Mouse (Mus musculus) gastrocnemius, postnatal 10 days (tissue): ENCODE results near the gene Scg3. TPM values are rescaled to one million over a fixed set of nuclear protein-coding genes. Genes with fewer than 3 reads are reported as not detected.
"Not testable (repeated sequence)": the region's sequence is repeated elsewhere in the genome, so short reads cannot be mapped to it uniquely, and the experiment has no call there.

ENCODE experiments used
- DNase-seq: peaks from one replicate; pipeline ENCODE4 v3.0.0; 2021; ENCODE audit warnings: mixed read lengths
- long read RNA-seq, 2 experiments: library from polyadenylated mRNA; stranded (forward); transcript quantifications; one replicate each; pipeline ENCODE4 v2.0.0; 2021
- total RNA-seq, 2 experiments: library from RNA; stranded (reverse); gene quantifications; 2 replicates each; pipeline ENCODE4 v1.2.3; 2021

Gene Scg3
- 1 to 10 TPM; 2.6 to 2.7 TPM for total RNA-seq
- long read RNA-seq, experiment 1, partial matches to known transcripts, result 0 of 5 reads
- long read RNA-seq, experiment 1, other reads (novel, unspliced or antisense), result 1 of 5 reads
- long read RNA-seq, experiment 2, partial matches to known transcripts, result 0 of 1 reads
- long read RNA-seq, experiment 2, other reads (novel, unspliced or antisense), result 0 of 1 reads

DNA sequence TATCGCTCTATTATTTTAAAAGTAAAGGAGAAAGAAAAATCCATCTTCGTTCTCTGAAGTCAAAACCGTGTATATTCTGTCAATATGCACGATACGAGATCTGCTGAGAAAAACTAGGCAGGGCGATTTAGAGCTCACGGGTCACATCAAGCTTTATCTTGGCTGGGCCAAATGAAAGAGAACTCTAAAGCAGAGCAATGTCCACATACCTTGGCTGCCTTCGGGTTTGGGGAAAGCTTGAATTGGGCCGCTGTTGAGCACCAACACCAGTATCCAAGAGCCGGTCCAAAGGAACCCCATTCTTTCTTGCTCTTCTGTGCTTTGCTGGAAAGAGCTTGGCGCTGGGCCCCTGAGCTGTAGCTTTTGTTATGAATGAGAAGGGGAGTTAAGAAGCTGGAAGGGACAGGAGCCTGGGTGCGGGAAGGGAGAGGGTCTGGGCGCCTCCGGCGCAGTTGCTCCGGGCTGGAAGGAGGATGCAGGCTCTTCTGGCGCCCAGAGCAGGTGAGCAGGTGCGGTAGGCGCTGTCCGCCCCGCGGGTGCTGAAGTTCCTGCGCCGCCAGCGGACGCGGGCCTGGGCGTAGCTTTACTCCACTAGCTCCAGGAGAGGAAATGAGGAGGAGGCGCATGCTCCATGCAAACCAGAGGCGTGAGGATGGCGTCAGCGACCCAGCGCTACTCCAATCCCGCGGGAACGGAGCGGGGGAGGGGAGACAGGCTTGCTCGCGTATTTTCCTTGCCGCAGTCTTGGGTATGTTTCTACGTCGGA is at the start of gene Scg3:
Scg3 (minus strand) TSS at position 631 of the 766 bp plus-strand sequence.
- DNase-seq, result peak; percentile 75

DNA sequence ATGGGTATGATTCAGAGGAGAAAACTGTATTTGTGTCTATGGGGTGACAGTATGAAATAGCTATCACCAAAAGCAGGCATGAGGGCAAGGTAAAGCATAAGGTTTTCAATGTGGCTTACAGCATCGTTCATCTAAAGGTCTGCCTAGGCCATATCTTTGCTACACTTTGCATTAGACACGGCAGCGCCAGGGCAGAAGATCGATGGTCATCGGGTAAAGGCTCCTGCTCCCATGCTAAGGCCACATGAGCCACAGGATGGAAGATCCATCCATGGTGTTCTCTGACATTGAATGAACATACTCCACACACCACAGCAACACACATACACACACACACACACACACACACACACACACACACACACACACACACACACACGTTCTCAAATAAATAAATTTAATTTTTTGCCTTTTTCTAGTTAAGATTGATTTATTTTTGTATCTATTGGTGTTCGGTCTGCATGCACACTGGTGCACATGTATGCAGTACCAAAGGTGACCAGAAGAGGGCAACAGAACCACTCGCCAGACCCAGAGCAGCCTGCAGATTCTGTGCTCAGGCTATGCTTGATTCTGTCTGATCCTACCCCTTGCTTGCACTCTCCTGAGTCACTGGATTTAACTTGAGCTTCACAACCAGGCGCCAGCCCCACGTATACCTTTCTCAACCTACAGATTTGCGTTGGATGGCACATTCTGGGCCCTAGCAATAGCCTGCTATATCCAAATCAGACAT is 36.3 kb upstream of the Scg3 start:
- DNase-seq, result peak; percentile 64

DNA sequence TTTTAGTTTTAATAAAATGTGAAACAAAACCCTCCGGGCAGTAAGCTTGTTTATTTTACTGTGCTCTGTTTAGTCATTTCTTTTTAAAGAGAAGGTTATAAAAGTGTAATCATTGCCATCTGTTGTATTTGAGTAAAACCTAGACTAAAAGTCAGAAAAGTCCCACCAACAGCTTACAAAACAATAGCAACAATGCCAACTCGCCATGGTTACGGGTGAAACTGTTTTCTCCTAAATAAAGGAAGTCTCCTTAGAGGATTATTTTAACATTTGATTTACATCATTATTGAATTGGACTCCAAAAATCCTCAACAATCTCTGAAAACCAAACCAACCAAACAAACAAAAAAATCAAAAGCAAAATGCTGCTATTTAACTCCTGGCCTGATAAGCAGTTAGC is 35.6 kb upstream of the Scg3 start:
- peak; percentile 12 for DNase-seq

DNA sequence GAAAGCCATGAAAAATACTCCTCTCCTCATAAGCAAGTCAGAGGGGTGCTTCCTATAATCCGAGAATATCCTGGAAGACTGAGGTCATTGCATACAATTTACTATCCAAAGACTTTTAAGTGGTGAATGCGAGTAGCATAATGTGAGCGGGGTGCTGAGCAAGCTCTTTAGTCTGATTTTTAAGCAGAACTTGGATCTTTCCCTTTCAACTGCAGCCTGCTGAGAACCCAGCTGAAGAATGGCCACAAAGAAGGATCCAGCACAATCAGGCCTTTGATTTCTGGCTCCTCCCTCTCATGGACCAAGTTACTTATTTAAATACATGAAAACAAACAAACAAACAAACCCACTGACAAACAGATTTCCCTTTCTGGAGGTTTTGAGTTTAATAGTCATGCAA is 916 bp upstream of the Scg3 start:
- no peak for DNase-seq

DNA sequence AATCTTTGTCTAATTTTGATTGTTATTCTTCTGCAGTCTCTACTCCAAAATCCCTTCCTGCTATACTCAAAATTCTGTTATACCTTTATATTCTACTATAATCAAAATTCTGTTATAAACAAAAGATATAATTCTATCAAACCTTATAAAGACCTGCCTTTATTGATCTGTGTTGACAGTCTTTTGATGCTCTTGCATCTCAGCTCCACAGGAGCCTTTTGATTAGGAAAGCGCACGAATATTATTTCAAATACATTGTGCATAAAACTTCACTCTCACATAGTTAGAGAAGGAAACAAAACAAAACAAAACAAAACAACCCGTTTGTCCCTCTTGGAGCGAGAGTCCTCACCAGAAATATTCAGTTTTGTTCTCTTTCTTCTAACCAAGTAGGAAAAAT is 436 bp upstream of the Scg3 start:
- DNase-seq, result no peak

DNA sequence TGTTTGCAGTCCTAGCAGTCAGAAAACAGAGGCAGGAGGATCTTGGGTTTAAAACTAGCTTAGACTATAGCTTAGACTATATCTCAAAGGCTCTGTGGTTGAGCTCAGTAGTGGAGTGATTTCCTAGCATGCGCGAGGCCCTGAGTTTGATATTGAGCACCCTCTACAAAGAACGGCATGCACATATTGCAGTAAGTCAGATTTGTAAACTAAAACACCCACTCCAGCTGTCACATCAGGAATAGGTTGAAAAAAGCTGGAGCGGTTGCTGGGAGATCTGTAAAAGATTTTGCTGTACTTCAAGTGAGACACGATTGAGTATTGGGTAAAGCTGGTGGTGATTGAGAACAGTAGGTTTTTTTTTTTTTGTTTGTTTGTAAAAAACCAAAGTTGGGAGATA is 3.2 kb downstream of the Scg3 start:
- no peak for DNase-seq

DNA sequence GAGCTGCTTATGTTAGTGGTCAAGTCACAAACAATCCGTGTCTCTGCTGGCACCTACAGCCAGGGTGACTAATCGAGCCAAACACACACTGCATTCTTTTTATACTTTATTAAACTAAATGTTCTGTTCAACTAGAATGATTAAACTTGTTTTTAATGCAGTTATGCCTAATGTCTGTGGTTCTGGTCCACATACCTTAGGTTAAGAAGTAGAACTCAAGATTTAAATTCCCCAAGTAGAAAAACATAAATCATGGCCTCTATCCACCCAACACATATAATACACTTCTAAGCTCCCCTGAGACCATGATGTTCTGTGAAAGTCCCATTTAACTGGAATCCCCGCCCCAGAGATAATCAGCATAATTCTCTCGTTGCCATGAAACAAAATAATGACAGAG is 4.2 kb downstream of the Scg3 start:
- DNase-seq, result no peak

DNA sequence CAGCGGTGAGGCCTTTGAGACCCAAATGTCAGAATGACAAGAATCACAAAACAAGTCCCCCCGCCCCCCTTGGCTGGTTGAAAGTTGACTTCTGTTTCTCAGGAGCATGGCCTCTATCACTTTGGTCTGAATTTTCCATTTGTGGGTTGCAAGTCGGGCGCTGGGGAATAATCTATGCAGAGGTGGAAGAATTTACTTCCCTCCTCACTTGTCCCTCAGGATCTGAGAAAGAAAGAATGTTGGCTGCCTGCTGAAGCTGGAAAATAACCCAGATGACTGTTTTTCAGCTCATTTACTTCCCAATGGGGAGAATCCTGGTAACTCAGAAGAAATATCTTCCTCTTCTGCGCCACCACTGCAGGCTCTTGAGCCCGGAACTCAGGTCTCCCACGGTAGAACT is 5.5 kb downstream of the Scg3 start:
- no peak for DNase-seq

DNA sequence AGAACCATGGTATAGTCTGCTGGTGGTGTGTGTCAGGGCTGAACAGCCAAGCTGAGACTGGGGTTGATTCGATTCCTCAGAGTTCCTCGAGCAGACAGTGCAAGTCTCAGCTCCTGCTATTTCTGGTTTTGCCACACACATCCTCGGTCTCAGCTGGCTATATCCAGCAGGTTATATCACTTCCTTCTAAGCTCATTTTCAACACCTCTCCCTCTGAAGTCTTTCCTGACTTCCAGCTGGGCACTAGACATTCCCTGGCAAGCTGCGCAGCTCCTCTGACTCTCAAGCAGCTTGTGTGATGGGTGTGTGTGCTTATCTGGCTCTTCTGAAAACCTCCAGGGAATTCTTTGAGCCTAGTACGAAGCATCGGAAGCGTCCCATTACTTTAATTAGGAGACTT is 7.6 kb downstream of the Scg3 start:
- DNase-seq, result no peak

DNA sequence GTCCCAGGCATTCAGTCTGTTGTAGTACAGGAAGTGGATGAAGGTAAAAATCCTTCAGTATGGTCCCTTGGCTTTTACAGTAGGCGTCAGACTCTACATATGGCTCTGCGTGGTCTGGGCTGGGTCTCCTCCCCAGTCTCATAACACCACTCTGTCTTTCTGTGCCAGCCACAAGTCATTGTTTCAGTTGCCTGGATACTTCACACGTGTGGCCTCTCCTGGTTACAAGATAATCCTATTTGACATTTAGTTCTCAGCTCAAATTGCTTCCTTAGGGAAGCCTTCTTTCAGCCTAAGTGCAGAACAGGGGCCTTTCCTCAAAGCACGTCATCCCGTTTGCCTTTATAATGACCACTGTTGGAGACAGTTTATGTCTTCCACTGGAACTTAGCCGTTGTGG is 11.1 kb downstream of the Scg3 start:
- DNase-seq, result no peak

DNA sequence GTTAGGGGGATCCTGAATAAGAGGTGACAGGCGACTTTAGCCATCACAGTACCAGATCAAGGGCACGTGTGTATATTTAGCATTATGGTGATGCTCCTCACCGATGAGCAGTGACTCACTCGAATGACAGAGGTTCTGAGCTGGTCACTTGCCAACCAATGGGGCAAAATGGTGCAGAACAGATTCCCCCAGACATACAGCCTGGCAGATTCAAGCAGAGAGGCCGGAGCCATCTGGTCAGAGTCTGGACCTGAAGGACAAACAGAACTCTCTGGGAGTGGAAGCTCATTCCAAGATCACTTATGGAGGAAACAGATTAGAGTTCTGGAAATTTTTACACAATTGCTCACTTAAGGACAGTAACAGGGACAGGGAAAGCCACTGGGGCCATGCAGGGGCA is 17.2 kb downstream of the Scg3 start:
- no peak for DNase-seq

DNA sequence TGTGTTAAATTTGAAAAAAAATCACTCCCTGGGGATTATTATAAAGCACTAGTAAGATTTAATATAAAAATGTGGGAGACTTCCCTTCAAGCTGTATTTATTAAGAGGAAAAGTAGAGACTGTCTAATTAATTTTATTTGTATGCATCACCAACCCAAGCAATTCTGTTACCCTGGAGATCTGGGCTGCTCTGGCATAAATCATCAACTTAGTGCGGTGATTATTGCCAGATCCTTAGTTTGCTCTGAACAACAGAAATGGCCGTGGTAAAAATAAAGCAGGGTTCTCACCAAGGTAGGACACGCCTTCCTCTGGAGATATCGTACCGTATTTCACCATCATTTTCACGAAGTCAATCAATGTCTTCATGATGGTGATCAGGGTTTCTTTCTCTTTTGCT is 18.5 kb downstream of the Scg3 start:
- DNase-seq, result no peak

DNA sequence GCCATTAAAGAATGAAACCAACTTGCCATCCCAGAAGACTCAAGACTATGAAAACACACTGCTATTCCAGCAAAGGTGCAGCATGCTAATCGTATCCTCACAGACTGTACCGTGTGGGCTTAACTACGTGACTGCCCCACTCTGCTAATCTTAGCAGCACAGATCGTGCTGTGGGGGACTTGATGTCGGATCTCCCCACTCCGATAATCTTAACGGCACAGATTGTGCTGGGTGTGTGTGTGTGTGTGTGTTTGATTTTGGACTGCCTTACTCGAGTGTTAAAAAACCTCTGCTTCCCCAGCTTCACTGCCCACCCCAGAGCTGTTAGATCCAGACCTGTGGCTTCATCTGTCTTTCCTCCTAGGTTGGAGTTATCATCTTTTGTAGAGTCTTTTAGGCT is 22.9 kb downstream of the Scg3 start:
- no peak for DNase-seq

DNA sequence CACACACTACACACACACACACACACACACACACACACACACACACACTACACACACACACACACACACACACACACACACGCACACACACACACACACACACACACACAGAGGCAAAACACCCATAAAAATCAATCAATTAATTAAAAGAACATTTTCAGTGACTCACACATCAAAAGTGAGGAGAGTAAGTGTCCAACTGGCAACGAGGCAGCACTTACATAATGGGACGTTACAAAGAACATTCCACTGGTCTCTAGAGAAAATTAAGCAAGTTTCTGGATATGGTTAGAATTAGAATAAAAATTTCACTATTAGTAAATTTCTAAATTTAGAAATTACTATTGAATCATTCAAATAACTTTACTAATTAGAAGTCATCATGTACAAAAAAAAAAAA is 27.4 kb downstream of the Scg3 start:
- DNase-seq, result not testable (repeated sequence)

DNA sequence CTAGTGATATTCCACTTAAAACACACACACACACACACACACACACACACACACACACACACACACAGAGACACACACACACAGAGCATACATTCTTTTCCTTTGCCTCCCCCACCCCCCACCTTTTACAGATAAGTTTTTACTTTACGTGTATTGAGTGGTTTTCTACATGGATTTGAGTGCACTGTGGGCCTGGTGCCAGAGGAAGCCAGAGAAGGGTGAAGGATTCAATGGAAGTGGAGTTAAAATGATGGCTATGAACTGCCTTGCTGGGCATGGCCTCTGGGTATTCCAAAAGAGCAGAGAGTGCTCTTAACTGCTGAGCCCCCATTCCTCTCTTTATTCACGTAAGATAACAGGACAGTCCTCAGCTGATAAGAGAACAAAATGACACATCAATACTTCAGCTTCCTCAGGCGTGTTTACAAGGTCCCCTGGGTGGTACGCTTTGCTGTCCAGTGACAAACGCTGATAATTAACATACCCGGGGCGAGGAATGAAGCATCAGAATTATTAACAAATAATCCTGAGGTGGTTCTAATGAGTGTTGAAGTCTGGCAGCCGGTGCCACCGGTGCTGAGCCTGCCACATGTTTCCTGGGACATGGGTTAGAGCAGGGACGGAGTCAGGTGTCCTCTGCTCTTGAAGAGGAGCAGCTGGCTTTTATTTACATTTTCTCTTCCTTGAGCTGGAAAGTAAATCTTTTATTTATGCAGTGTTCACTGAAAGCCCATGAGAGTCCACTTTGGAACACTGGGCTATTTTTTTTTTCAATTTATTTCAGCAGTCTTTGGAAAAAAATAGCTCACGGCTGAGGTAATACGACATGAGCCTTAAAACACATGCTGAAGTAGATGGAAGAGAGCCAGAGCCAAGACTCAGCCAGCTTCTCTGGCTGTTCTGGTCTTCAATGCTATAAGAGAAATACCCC is 29.6 kb downstream of the Scg3 start:
- peak; percentile 34 for DNase-seq

DNA sequence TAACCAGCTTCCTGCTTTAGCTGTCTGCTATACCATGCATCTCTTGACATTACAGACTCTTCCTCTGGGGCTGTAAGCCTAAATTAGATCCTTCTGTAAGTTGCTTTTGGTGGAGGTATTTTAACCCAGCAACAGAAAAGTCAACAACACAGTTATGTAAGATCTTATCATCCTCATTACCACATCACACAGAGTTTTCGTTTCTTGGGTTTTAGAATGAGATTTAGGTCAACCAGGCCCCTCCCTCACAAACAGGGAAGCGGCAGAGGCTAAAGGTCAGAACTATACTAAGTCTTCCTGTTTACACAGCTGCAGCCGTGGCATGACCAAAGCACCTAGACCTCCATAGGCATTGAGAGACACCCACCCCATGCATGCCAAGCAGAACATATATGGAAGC is 38.5 kb downstream of the Scg3 start:
- no peak for DNase-seq

DNA sequence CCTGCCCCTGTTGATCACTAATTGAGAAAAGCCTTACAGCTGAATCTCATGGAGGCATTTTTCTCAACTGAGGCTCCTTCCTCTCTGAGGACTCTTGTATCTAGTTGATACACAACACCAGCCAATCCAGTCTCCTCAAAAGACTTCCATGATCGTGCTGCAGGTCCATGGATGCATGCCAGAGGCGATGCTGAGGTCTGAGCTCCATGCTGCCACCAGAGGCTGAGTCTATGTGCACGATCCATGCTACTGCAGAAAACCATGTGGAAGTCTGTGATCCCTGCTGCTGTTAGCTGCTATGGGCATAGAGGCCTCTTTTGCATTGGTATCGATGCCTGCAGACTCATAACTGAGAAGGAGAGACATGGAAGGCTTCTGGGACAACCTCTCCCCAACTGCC is 49.6 kb downstream of the Scg3 start:
- DNase-seq, result no peak

DNA sequence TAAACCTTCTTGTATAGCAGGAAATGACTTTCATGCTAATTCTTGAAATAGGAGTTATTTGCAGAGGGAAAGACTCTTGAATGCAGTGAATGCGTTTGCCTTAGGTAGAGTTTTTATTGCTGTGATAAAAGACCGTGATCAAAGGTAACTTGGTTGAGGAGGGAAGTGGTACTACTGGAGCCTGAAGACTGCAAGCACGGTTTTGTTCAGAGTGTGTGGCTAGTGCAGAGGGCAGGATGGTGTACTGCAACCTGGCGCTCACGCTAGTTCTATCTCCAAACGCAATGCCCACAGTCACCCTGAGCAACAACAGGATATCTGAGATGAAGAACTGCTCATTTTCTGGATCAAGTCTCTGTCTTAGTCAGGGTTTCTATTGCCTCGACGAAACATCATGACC is 50.3 kb downstream of the Scg3 start:
- no peak for DNase-seq

DNA sequence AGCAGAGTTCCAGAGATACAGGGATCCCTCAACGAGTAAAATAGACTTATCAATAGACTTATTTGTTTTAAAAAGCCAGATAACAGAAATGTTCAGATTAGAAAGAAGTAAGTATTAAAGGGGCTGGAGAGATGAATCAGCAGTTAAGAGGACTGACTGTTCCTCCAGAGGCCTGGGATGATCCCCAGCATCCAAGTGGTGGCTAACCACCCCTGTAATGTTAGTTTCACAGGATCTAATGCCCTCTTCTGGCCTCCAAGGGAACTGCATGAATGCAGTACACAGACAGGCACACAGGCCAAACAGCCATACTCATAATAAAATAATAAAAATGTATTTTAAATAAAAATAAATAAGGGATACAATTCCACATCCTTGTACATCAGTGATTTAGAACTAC is 51.0 kb downstream of the Scg3 start:
- no peak for DNase-seq

DNA sequence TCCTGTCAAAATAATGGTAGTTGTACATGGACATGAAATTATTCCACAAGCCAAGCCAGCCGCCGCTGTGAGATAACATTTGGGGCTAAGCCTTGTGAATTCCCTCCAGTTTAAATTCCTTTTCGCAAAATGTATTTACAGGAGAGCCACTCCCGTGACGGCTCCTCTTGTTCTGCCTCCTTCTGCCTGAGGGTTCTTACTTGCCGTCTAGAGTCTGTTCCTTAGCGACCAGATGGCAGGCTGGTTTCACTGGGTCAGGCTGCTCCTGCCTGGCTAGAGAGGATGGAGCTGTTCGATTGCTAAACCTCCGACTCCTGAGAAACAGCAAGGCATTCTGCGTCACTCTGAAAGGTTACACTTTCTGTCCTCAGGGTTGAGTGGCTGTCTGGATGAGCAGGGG is 51.7 kb downstream of the Scg3 start:
- no peak for DNase-seq

DNA sequence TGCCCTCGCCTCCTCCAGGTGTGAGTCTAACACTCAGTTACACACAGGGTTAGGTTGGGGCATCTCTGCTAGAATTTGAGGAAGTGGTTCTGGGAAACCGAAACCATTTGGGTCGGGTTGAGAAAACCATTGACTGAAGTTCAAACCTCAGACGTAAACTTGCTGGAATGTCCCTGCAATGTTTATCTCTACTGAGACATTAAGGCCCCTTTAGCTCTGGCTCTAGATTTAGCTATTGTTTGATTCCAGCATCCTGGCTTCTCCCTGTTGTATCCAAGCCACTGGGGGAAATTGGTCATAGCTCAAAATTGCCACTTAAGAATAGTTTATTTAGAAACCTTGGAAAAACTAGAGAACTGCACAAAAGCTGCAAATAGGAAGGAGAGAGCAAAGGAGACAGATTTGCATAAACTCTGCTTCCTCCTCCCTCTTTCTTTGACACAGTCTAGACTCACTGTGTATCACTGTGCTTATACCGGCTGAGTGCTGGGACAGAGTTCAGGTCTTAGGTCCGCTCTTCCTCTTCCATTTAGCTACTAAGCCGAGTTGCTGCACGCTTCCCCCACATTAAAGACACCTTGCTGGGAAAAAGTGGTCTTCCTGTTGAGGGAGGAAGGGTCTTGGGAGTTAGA is 52.9 kb downstream of the Scg3 start:
- no peak for DNase-seq

DNA sequence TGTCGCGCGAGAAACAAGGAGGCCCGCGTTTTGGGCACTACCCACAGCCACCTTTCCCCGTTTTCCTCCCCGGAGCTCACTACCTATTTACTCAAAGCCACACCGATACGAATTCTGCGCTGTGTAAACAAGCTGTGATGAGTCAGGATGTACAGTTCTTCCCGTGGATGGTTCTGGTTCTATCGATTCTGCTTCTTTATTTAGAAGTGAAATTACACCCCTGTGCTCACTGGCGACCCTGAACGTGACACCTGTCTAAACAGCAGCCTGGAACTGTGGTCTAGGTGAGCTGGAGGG is 57.6 kb downstream of the Scg3 start:
- no peak for DNase-seq
